Mouse (Mus musculus): ENCODE measurements around the gene Diaph2.
"Not testable (repeated sequence)": the region's sequence is repeated elsewhere in the genome, so short reads cannot be mapped to it uniquely, and the experiment has no call there.

The Diaph2 gene

DNA sequence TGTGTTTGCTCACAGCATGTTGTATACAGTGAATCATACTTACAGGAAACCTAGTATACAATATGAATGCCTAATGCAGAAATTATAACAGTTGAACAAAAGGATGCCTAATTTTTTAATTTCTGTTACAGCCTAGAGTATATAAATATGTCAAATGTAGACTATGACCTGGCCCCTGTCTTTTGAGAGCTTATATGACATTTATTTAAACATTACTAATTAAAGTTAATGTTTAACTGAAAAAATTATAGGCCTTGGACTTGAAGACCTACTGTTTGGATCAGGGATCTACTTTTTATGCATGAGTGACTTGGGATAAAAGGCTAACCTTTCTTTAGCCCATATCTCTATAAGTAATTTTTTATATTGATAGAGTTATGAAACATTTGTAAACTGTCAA is 84.3 kb downstream of the Diaph2 start:
- DNase-seq: no peak

DNA sequence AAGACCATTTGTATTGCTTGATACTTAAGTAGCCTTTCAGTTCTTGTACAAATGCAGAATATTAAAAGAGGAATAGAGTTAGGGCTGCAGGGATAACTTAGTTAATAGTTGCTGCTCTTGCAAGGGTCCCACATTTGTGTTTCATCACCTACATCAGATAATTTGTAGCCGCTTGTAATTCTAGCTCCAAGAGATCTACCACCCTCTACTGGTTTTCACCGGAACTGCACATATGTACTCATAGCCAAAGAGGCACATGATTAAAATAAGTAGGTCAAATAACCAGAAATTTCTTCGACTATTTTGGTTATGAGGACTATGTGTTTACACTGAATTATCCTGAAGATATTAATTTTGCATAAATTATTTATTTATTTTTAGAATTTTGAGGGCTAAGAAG is 134.9 kb downstream of the Diaph2 start:
- DNase-seq: peak; percentile 41

DNA sequence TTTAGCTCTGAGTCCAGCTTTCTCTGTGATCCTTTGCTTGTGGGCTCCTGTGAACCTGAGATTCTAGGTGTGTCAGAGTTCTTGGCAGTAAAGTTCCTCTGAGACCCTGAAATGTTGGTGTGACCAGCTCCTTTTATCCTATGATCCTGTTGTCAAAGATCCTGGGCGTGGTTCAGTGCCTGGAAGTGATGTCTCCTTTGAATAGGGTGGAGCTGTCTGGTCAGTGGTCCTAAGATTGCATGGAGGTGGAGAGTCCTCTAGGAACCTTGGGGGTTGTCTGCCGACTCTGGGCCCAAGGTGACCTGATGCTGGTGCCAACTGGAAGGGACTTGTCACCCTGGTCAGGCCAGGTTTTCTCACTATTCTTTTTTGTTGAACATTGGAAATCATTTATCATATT is 176.3 kb downstream of the Diaph2 start:
- DNase-seq: no peak

DNA sequence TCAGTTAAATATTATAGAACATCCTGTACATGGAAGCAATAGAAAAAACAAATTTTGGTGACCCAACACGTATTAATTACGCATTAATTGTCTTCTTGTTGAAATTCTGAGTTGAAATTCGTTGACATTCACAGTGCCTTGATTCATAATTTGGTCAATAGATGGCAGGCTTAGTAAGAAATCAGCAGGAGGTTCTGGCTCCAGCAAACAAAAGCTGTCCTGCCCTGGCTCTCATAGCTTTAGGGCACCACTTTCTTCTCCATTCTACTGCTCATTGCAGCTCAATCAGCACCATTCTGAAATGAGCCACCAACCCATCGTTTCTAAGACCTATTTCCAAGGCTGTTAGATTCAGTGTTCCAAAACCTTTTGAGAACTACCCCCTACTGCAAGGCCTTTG is 225.3 kb downstream of the Diaph2 start:
- DNase-seq: peak; percentile 30

DNA sequence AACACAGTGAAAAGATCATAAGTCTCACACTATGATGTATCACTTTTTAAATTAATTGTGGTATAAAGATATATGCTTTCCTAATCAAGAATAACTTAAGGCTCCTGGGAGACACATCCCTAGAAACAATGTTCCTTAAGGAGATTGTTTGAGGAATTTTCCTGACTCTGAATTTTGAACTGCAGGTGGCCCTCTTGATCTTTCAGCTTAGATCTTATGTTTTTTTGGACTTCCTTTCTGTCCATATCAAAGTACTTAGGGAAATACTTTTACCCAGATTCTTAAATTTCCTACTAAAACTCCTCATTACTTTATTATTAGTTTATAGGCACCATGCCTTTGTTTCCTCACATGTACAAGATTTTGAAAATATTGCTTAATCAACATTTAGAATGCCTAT is 258.7 kb downstream of the Diaph2 start:
- DNase-seq: no peak

DNA sequence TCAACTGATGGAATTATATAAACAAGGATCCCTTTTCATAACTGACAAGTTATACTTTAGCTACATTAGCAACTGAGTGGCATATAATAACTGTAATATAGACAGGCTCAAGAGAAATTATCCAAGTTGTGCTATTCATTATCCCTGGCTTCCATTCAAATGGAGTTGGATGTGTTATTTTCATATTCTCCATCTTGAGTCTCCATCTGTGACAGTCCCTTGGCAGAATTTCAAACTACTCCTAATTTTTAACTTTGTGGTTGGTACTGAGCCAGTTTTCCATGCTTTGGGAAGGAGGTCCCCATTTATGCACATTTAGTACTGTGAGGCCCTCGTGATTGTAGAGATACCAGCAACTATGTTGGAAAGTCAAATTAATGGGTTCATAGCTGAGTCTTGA is 270.2 kb downstream of the Diaph2 start:
- no peak for DNase-seq

DNA sequence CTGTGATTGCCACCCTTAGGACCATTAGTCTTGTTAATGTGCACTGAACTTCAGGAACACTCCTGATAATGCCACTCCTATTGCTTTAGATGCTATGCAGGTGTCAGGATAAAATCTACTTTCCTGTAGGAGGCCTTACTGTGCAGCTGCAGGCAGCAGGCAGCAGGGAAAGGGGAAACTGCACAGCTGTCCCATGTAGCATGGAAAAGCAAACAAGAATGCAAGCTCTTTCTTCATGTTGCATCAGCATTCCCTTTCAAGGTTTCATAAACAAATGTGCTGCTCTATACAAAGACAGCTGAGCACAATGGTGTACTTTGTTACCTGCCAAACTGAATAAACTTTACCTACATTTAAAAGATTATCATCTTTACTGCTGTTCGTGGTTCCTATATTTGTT is 295.0 kb downstream of the Diaph2 start:
- no peak for DNase-seq

DNA sequence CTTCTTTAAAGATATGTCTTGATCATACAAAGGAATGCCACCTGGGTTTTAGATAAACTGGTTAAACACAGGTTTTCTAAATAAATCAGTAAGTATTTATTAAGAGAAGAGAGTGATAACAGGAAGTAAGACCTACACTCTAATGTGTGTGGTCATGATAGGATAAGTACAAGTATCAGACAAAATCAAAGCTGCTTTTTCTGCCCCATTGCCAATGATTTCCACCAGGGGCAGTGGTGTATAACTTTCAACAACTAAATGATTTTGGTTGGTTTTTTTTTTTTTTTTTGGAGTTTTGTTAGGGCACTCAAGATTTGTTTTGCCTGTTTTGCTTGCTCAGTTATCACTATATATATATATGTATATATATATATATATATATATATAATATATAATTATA is 399.7 kb downstream of the Diaph2 start:
- no peak for DNase-seq

DNA sequence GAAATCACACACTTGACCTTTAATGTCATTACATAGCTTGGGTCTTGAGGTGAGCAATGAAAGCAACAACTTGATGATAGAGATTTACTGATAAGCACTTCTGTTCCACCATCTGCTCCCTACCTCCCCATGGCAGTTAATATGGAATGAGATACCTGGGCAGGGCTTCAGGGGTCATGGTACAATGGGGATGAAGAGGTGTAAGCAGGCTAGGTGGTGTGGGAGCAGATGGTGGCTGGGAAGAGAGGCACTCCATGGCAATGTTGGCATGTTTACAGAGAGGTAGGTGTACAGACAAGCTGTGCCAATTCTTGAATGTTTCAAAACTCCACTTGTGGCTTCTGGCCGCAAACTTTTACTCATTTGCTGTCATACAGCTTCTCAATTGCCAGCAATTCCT is 402.6 kb downstream of the Diaph2 start:
- DNase-seq: no peak

DNA sequence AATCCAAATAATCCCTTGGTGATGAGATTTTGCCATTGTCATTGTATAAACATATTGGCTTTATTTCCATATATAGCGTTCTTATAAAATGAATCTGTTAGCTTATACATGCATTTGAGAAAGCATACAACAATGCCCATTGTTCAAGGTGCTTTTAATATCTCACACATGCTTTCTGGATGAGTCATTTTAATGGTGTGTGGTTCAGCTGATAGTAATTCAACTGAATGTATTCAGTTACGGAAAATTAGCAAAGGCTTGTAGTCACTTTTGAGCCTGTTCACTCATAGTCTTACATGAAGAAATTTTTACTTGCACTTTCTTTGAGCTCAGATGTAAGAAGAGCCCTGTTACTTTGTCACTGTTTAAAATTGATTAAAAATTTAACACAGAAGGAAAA is 423.6 kb downstream of the Diaph2 start:
- DNase-seq: no peak

DNA sequence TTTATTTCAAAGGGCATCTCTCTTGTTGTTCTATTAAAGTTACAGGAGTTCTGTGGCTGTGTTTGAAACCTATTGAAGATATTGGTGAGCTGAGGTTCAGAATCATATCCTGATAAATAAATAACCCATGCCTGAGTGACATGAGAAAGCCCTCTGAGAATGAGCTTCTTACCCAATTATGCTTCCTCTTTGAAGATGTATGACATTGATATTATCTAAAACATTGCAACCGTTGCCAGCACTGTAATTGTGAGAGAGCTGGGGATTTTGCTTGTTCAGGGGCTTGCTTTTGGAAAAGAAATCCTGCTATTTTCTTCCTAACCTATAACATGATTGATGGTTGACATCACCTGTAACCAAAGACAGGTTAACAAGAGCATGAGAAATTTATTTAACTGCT is 438.3 kb downstream of the Diaph2 start:
- no peak for DNase-seq

DNA sequence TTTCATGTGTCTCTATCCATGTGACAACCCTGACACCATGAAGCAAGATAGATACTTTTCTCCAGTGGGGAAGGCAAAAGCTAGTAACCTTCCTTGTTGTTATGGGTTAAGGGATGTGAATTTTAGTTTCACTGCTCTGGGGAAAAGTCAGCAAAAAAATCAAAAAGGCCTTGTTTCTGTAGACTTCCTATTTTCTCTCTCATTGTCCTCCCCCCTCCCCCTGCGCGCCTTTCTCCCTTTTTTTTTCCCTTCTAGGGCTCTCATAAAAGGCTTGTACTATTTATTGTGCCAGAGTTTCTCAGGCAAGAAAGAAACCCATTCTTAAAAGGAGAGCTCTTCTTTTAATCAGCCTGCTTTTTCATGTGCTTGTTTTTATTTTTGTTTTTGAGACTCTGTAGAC is 438.9 kb downstream of the Diaph2 start:
- no peak for DNase-seq

DNA sequence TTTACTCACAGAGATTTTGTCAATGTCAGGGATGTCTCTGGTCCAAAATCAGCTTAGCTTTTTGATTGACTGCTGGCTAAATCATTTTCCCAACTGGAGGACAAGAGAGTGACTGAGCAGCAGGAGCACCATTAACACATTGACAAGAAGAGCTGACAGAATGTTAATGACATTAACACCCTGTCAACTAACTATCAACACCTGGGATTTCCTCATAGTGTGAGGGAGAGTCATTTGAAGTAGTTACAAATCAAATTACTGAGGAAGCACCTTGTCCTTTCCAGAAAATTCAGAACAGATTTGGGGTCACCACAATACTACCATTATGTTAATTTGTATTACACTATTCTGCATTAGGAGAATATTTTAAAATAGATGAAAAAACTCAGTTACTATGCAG is 439.7 kb downstream of the Diaph2 start:
- DNase-seq: no peak

DNA sequence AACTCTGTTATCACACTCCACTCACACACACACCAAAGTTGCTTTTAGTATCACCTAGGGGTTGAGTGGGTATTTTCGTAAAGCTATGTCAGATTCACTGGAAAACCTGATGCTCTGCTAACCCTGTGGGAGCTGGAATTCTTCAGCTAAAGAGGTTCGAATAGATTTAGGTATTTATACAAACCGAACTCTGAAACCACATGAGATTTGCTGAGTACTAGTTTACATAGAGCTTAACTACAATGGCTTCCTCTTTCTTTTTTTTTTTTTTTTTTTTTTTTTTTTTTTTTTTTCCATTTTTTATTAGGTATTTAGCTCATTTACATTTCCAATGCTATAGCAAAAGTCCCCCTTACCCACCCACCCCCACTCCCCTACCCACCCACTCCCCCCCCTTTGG is 447.9 kb downstream of the Diaph2 start:
- DNase-seq: not testable (repeated sequence)

DNA sequence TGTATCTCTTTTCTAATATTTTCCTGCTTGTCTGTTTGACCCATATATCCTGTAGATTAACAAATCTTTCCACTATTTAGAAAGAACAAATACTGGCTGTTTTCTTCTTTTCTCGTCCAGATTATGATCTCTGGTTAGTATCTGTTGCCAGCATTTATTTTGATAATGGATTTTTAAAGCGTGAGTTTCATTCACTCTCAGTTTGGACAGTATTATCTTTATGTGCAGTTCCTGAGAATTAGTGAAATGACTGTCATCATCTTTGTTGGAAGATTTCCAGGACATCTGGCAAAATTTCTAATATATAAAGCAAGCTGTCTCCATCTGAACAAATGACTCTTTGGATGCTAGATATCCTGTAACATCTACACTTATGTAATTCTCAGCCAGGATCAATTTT is 455.7 kb downstream of the Diaph2 start:
- DNase-seq: no peak

DNA sequence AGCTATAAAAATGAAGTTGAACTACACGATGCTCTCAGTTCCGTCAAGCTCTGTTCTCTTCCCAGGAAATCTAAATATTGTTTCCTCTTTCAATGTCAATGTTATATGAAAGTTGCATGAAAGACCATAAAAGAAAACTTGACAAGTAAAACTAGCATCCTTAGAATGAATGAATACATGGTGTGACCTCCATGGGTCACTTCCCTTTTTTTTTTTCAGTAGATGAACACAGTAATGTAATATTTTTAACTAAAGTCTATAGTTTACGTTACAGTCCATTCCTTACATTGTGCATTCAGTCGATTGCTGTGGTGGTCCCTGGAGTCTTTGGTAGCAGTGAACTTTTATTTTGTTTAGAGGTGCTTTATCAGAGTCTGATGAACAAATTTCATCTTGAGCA is 462.7 kb downstream of the Diaph2 start:
- no peak for DNase-seq

DNA sequence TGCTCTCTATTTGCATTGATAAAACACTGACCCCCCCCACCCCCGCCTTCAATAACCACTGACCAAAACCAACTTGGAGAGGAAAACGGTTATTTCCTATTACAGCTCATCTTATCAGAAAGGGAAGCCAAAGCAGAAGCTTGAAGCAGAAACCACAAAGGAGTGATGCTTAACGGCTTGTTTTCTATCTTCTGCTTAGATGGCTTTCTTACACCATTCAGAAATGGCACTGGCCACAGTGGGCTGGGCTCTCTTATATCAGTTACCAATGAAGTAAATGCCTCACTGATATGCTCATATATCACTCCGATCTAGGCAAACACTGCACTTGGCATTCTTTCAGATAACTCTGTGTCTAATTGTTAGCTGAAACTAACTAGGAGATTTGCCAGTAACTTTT is 463.2 kb downstream of the Diaph2 start:
- DNase-seq: no peak

DNA sequence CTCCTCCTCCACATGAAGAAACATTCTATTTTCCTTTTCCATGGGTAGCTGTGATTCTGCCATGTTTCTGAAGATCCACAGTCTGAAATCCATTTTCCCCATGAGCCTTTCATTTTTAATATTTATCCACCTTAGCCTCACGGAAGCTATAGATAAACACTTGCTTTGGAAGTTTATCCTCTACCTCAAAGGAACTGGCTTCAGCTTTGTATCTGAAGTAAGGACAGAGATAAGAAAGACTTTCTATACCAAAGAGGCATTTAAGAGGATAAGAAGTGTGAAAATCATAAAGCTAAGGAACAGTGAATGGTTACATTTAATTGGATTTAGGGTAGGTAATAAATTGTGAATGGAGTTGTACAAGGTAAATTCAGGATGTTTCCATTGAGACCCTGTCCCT is 480.5 kb downstream of the Diaph2 start:
- DNase-seq: no peak

DNA sequence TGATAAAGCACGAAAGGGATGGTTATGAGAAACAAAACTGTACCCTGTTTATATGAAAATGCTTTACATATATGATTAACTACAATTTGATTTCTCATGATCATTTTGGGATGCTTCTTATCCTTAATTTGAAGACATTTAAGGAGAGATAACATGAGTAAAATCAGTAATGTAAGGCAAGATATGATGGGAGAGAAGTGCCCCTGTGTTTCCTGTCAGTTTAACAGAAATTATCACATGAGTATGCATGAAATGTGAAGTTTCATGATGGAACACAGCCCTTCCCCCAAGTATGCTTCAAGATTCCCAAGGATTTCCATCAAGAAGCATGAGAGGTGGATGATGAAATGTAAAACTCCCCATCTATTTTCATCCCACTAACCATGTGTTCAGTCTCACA is 485.6 kb downstream of the Diaph2 start:
- no peak for DNase-seq

DNA sequence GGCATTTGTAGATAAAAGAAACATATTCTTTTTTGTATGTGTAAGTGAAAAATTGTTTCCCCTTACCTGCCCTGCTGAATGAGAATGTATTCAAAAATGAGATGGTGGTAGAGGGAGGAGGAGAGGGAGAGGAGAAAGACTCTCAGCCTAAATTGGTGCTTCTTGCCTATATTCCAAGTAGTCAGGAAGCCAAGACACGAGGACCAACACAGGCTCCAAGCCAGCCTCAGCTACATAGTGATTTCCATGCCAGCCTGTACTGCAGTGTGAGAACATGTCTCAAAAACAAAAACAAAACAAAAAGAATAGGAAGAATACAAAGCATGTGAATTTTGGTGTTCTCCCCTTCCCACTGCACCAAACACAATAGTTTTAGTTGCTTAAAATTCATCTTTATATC is 497.1 kb downstream of the Diaph2 start:
- DNase-seq: no peak

DNA sequence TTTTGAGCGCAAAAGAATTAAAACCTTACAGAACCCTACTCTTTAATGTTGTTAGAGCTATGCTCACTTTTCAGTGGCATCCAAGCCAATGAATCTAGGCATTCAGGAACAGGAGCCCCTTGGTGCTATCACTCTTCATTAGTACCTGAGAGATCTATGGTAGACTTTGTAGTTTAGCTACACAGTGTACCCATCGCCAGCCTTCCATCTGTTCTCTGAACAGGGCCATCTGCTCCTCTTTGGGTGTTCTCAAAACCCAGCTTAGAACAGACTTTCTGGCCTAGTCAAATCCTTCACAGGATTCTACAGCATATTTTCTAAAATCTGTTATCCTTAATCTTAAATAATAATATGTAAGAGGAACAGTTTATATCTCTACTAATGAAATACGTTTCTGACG is 504.1 kb downstream of the Diaph2 start:
- DNase-seq: peak; percentile 0

DNA sequence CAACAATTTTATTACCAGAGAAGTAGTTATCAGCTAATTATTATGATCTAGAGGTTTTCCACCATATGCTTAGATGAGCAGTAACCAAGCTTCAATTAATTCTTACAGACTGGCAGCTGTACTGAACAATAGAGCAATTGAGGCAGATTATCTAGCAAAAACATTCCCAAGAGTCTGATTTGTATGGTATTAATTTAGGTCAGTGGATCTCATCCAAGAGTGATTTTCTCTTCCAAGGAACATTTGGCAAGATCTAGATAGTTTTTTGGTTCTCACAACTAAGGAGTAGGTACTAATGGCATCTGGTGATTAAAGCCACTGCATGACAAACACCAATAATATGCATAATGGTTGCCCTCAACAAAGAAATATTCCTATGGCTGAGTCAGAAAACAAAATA is 516.2 kb downstream of the Diaph2 start:
- peak; percentile 69 for DNase-seq

DNA sequence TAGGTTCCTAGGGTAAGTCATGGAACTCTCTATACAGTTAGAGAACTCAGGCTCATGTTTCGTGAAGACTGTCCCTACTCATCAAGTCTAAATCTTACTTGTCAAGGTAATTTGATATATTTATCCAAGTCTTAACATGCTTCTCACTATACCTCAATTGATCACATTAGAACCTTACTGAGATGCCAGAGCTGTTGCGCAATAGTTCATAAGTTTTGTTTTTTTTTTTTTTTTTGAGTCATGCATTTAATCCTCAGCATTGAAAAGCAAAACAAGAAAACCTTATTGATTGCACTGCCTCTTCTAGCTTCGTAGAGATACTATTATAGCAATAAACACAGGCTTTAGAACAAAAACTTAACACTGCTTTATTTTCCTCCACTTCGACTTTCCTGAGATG is 529.6 kb downstream of the Diaph2 start:
- DNase-seq: no peak

DNA sequence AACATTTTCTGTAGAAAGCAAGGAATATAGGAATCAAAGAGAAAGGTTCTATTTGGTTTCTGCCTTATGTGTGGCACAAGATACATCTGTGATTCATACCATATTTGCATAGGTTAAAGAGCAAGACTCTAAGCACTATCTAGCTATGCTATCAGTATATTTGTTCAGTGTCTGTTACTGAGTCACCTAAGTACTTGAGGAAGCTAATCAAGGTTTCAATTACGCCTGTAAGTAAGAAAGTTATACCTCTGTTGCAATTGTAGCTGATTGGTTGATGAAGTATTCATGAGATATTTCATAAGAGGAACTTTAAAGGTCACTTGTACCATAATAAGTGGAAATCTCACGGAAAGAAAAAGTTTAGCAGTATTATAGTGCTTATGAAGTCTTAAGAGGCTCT is 531.9 kb downstream of the Diaph2 start:
- DNase-seq: no peak

DNA sequence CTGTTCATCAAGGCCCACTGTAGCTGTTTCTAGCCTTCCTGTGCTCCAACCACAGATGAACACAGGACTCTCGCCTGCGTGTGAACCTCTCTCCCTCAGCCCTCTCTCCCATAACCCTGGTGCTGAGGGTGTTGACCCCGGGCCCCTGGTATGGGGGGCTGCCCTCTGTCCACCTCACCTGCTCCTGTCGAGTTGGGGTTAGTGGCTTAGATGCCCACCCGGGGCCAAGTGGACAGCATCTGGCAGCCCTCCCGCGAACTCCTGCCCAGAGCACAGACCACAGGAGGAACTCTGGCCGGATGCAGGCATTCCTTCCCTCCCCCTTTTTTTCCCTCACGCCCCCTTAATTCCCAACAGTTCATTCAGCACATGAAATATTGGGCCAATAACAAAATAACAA is 537.5 kb downstream of the Diaph2 start:
- DNase-seq: no peak

DNA sequence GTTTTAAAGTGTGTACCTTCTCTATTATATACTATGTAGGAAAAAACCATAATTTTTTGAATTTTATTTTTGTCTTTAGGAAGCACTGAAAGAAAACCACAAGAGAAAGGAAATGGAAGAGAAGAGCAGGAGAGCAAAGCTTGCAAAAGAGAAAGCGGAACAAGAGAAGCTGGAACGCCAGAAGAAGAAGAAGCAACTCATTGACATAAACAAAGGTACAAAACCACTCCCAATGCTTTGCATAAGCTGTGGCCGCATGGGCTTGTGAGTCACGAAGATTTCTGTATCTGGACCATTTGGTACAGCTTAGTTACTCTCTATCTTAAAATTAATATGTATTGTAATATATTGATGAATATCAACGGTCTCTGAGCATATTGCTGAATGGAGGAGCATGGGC is 540.2 kb downstream of the Diaph2 start:
- no peak for DNase-seq

All from retina, postnatal 1 day (tissue).